Mouse (Mus musculus) left cerebral cortex, adult 8-10 months (tissue): ENCODE data around the gene Mbnl2. TPM values are rescaled to one million over a fixed set of nuclear protein-coding genes. Genes with fewer than 3 reads are reported as not detected.
A peak's percentile ranks its signal among the peaks of the same experiment; 100 is the strongest.

Source experiments
- DNase-seq, 2 experiments: peaks; one replicate each; pipeline ENCODE4 v3.0.0; 2022; ENCODE audit warnings: low spot score in 2 of 2
- total RNA-seq, 4 experiments: library from RNA; stranded (reverse); gene quantifications; 2 replicates each; pipeline ENCODE4 v1.2.4; 2022

The Mbnl2 gene
- 100 to 1,000 TPM; 222 to 278 (median 250) TPM for total RNA-seq

- peak; percentile 89 to 96 for DNase-seq
Measured at GRCm38 (mm10) chr14:120275246-120276238, at the start of gene Mbnl2. Mbnl2 (plus strand) TSS chr14:120275669.

DNA sequence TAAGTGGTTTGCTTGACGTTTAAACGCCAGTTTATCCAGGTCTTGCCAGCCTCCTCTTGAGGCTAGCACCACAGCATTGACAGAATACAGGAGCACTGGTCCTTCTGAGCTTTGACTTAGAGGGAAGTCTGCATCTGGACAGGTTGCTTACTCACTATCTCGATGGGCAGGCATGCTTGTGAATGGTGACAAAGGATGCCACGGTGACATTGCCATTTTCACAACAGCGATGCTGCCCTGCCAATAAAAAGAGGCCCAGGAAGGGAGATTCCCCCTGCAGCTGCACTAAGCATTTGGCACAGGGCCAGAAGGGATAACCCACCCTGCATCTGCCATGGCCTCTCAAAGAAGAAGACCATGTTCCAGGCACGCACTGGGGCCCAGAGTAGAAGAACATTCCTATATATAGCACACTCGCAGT, 43.4 kb upstream of the Mbnl2 start:
- DNase-seq: no peak

GRCm38 (mm10) chr14:120235610-120236009, 39.9 kb upstream of the Mbnl2 start:
- DNase-seq: no peak

DNA sequence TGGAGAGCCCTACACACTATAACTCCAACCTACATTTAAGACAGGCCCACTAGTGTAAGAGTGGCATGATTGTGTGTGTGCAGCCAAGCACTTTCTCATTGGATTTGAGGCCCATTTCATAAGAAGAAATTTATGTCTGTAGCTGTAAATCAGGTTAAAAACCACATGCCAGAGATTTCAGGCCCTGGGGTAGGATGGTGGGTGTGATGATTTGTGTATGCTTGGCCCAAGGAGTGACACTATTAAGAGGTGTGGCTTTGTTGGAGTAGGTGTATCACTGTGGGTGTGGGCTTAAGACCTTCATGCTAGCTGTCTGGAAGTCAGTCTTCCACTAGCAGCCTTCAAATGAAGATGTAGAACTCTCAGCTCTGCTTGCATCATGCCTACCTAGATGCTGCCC, 37.0 kb upstream of the Mbnl2 start:
- DNase-seq: no peak

DNA sequence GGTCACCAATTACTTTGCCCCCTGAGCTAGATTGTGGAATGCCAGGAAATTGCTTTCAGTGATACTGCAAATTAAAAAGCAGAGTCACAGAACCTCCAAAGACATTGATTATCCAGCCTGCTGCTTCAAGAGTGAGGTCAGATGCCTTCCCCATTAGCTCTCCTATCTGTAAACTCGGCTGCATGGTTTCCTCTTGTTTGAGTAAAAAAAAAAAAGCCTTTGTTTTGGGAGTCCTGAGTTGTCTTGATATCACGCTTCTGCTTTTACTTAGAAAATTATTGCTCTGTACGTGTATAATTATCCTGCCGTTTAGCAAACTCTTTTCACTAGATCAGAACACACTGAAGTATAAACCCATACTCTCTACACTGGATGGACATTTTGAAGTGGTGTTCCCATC, 35.3 kb upstream of the Mbnl2 start:
- DNase-seq: no peak

DNA sequence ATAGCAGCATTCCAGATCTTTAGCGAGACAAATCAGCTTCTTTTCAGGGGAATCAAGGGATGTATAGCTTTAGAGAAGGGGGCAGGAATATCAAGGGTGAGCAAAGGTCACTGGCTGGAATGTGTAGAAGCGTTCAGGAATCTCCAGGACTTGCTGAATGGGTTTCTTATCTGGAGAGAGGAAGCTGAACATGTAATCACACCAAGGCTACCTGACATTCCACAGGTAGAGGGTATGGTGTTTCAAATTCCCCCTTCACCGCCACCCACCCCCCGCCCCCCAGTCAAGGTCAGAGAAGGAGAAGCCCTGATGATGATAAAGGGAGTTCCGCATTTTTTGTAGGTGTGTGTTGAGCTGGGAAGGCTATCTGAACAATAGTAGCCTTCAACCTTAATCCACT, 32.8 kb upstream of the Mbnl2 start:
- no peak for DNase-seq

DNA sequence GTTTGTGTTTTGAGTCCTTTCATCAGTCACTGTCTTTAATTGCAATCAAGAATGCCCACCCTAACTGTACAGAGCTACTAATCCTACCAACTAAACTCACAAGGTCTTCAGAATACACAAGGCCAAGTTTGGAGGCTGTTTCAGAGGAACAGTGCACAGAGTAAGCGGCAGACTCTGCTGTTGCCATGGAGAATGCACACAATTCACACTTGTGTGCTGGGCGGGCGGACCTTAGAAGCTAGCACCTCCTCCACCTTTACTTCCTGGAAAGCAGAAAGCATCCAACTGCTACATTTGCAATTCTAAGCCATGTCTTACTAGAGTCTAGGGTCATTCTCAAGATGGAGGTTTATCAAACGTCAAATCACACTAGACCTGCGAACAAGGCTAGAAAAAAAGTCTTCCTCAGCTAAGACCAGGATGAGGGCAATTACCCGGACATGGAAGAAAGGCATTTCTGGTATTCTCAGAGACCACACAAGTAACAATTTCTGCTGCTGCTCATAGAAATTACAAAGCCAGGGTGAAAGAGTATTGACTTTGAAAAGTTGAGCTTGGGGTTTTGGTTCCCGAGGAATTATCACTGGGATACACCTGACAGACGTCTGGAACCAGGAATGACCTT, 30.3 kb upstream of the Mbnl2 start:
- DNase-seq: no peak

DNA sequence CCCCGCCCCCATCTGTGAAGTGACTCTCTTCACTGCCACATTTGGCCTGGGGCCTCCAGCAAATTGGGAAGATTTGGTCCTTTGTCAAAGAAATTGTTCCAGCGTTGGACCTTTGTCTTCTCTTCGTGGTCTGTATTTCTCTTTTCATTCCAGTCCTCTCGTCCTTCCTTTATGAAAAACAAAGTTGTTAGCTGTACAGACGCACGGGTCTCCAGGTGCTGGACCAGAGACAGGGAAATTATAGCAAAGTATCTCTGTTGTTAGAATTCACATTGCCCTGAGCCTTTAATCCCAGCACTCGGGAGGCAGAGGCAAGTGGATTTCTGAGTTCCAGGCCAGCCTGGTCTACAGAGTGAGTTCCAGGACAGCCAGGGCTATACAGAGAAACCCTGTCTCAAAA, 22.1 kb upstream of the Mbnl2 start:
- no peak for DNase-seq

GRCm38 (mm10) chr14:120256146-120256545, 19.3 kb upstream of the Mbnl2 start:
- DNase-seq: no peak

DNA sequence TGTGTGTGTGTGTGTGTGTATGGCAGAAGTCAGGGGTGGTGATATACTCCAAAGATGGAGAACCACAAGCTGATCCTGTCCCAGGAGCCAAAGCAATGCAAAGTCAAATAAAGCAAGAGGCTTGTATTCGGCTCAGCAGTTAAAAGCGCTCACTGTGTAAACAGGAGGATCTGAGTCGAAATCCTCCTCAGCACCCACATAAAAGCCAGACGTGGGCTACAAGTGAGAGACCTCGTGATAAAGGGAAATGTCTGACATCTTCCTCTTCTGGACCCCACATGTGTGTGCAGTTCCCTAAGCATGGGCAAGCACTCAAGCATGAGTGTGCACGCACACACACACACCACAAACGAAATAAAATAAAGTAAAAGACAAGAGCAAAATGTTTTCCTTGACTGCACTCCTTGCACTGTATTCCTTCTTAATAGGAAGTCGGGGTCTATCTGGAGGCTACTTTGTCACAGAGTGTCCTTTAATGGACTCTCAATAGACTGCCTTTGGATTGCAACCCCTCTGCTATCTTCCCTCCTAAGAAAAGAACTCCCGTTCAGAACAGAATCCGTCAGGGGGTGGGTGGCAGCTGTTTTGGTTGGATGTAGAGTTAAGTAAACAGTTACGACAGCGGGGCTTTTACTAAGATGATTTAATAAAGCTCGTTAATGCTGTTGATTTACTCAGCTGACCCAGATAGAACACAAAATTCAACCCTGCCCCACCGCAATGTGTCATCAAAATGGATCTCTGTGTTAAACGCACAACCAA, 18.7 kb upstream of the Mbnl2 start:
- DNase-seq: no peak

- DNase-seq: no peak
Measured at GRCm38 (mm10) chr14:120257483-120257882, 18.0 kb upstream of the Mbnl2 start.

GRCm38 (mm10) chr14:120259426-120259825, 16.0 kb upstream of the Mbnl2 start:
- no peak for DNase-seq

DNA sequence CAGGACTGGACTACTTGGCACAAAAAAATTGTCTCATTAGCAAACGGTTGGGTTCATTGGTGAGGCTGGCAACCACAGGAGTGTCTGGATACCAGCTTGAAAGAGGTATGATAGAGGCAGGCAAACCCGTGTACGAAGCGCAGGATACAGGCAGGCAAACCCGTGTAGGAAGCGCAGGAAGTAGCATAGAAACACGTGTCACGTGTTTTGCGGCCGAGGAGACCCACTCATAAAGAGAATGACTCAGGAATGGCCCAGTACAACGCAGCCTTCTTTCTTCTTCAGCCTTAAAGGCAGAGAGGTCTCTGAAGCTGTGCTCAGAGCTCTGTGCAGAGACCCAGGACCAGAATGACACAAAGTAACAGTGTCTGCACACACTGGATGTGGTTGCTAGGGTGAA, 13.9 kb upstream of the Mbnl2 start:
- no peak for DNase-seq

DNA sequence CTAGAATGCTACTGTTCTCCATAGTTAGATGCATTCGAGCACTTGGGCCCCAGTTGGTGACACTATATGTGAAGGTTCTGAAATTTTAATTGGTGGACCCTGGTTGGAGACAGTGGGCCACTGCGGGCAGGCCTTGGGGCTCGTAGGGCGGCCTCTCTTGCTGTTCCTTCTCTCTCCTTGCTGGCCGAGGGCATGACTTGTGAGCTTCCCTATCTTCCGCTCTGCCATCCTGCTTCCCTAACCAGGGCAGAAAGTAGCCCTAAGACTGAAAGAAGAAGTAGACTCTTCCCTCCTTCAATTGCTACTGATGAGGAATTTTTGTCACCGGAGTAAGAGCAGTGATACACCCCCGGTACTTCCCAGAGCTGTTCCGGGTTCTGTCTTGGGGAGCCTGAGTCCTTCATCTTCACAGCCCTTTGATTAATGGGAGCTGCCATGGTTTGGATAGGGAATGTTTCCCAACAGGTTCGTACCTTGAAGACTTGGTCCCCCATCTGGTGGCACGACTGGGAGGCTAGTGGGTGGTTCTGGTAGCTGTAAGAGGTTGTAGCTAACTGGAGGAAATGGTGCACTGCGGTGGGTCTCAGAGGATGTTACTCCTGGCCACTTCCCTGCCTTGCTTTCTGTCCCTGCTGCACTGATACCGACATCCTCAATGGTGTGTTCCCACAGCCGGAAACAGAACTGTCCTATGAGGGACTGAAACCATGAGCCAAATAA, 12.6 kb upstream of the Mbnl2 start:
- DNase-seq: no peak

DNA sequence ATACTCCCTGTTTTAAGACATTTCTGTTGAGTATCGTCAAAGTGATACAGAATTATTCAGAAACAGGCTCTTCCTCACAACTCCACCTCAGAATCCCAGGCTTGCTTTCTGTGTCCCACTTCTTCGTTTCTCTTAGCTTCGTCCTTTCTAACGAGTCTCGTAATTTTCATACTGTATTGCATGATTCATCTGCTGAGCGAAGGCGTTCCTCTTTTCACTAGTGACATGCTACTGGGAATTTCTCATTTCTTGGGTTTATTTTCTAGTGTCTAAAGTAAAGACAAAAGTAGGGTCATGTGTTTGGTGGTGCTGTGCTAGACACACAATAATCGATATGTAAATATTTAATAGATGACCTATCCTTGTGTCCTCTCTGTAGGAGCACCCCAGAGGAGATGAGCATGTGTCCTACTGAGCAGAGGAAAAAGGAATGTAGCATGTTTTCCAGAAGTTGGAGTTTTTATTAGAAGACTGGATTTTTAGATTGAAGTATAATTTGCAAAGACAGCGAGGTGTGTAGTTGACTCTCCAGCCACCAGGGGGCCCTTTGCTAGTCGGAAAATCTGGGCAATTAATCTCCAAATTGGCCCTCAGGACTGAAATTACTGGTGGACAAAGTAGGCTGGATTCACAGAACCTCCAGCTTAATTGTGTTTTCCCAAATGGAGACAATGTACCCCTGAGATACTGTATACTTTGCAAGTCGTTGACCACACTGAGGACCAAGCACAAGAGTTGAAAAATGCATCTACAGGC, 11.9 kb upstream of the Mbnl2 start:
- DNase-seq: no peak

DNA sequence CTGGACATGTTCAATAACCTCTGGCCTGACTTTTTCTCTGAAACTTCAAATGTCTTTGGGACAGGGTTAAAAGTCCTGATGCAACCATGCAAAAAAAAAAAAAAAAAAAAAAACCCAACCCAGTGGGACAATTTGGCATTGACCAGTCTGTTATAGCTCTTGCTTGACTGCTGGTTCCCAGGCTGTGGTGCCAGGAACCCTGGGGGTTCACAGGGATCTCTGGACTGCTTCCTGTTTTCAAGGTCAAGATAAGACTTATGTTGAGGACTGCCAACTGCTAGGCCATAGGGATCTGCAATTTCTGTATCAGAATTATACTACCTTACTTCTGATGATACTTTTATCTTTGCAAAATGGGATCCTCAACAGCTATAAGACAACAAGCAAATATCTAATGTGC, 9.6 kb upstream of the Mbnl2 start:
- no peak for DNase-seq

- DNase-seq: no peak
Measured at GRCm38 (mm10) chr14:120267130-120267529, 8.3 kb upstream of the Mbnl2 start.

- DNase-seq: no peak
Measured at GRCm38 (mm10) chr14:120270031-120270430, 5.4 kb upstream of the Mbnl2 start.

DNA sequence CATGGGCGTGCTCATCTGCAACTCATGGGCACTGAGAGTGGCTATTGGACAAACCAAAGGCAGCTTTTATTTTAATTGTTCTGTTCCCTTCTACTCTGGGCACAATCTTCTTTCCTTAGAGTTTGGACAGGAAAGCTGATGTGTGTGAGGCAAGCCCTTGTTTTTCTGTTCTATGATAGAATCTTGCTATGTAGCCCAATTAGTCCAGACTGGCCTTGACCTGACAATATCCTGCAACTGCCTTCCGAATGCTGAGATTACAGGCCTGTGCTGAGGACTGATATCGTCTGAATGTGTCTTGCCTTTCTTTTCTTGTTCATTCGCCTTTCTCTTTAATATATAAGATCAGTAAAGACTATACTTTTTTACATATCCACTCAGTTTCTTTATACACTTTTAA, 4.8 kb upstream of the Mbnl2 start:
- no peak for DNase-seq

DNA sequence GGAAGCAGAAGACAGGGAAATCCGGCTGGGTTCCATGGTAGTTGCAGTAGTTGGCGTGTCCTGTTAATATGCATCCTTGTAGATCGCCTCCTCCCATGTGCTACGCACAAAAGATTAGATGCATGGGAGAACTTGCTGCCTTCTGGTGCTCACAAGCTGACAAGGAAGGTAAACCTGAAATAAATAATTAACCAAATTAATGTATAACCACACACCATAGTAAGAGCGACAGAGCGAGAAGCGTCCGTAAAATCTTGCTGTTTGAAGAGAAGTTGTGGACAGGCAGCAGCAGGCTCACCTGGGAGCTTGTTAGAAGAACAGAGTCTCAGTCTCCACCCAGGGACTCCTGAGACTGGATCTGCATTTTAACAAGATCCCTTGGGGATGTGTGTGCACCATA, 4.4 kb upstream of the Mbnl2 start:
- no peak for DNase-seq

DNA sequence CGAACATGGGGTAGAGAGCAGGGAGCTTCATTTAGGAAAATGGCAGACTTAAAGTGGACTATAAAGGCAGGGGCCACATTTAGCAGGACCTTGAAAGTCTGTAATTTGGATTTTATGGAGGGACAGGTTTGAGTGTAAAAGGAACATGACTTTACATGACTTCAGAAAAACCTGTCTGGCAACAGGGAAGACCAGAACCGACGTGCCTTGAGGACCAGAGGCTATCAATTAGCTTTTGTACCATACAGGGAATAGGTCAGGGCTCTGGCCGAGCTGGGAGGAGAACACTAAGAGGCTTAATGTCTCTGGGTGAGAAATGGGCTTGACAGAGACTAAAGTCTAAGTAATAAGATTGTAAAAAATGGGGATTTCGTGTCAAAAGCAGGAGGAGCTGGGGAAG, 1.7 kb upstream of the Mbnl2 start:
- no peak for DNase-seq
